Mouse (Mus musculus) adrenal gland, adult 18-20 months (tissue): ENCODE results near the gene Gpr155. TPM values are rescaled to one million over a fixed set of nuclear protein-coding genes. Genes with fewer than 3 reads are reported as not detected.
A peak's percentile ranks its signal among the peaks of the same experiment; 100 is the strongest.

Experiments used
- DNase-seq, 2 experiments: peaks; one replicate each; pipeline ENCODE4 v3.0.0; 2021 to 2022; ENCODE audit warnings: low spot score in 2 of 2
- total RNA-seq, 2 experiments: library from RNA; stranded (reverse); gene quantifications; 1 replicate in 1 of 2; 2 replicates in 1 of 2; pipeline ENCODE4 v1.2.3; 2021

Gene Gpr155
- total RNA-seq, 2 experiments from 2014 or later: 6.2 to 8.4 TPM

GRCm38 (mm10) chr2:73389951-73390350 lies 3.6 kb upstream of the Gpr155 start:
- no peak for DNase-seq

DNA sequence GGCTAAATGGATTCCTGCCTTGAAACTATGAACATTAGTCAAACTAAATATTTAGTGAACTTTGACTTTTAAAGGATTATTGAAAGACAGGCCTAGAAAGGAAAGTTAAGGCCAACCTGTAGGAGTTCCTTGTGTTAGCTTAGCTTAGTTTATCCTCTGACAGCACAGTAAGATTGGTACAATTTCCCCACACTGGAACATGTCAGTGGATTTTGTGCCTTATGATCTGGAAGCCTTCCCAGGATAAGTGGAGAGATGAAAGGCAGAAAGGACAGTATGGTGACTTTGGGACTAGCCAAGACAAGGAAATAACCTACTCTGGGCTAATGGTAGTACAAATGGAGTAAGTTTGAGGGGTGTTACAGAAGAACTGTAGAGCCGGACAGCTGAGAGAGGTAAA lies 1.4 kb upstream of the Gpr155 start:
- DNase-seq: no peak

- peak in 1 of 2 experiments; percentile 6 for DNase-seq
Observed at GRCm38 (mm10) chr2:73385641-73386355, 574 bp downstream of the Gpr155 start.

DNA sequence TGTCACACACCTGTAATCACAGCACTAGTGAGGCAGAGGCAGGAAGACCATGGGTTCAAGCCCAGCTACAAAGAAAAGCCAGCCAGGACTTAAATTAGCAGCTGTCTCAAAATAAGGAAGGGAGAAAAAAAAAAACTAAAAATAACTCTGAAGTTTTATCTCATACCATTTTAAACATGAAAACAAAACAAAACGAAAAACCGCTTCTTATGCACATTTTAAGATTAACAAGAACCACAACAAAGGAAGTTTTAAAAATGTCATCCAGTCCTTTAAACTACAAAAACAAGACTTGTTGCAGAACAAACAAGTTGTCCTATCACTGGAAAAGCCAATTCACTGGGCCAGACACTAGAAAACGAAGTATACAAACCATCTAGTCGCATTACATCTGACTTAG lies 1.2 kb downstream of the Gpr155 start:
- no peak for DNase-seq

- DNase-seq: no peak
Observed at GRCm38 (mm10) chr2:73380298-73380975, 5.9 kb downstream of the Gpr155 start.

GRCm38 (mm10) chr2:73379656-73380055 lies 6.7 kb downstream of the Gpr155 start:
- DNase-seq: no peak

GRCm38 (mm10) chr2:73378326-73378725 lies 8.0 kb downstream of the Gpr155 start:
- DNase-seq: no peak

DNA sequence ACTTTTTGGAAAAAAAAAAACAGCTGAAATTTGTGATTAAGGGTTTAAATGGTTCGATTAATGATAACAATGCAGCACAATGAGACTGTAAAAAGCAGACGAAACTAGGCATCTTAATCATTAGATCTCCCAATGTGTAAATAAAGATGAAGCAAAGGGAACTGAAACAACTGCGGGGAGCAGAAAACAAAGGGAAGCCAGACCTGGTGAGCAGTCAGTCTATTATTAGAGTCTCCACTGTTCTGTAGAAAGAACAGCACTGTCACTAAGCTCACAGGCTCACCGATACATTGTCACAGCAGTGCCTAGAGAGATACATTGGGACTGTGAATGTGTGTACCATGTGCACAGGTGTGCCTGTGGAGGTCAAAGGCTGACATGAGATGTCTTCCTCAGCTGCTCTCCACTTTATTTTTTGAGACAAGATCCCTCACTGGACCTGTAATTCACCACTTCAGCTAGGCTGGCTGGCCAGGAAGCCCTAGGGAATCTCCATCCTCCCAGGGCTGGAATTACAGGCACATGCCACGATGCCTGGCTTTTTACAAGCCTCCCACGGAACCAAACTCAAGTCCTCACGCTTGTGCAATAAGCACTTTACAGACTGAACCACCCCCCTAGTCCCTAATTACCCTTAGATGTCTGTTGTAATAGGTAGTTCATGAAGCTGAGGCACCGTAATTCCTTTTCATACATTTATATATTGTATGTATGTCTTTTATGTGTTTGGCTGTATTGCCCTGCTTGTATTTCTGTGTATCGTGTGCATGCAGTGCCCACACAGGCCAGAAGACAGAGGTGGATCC lies 14.6 kb downstream of the Gpr155 start:
- DNase-seq: no peak

DNA sequence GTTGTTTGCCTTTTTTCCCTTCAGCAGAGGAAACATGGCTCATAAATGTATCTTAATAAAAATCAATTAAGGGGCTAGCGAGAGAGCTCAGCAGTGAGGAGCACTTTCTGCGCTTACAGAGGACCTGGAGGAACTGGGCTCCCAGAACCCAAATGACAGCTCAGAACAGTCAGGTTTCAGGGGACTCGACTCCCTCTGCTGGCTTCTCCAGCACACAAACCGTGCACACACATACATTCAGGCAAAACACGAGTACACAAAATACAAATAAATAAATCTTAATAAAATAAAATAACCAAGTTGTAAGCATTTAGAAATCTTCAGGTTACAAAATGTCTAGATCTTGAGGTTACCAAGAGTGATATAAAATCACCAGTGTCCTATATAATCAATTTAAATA lies 22.9 kb downstream of the Gpr155 start:
- DNase-seq: no peak

GRCm38 (mm10) chr2:73360536-73360935 lies 25.8 kb downstream of the Gpr155 start:
- no peak for DNase-seq

GRCm38 (mm10) chr2:73359941-73360340 lies 26.4 kb downstream of the Gpr155 start:
- no peak for DNase-seq

DNA sequence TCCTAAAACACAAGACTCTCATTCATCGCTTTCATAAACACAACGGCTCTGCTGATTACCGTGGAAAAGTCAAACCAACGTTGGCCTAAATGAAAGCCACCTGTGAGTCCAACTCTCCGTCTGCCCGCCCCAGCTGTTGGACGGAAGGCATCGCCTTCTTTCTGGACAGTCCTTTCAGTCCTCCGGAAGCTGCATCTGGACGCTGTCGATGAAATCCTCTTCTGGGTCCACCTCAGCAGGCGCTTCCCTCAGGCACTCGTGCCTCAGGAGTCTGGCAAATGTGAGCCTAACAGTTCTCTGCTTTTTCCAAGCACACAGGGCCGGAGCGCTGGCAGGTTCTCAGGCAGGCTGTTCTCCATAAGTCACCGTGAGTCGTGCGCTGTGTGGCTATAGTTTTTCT lies 29.4 kb downstream of the Gpr155 start:
- no peak for DNase-seq

GRCm38 (mm10) chr2:73351927-73352374 lies 34.4 kb downstream of the Gpr155 start:
- DNase-seq: no peak

GRCm38 (mm10) chr2:73351496-73351895 lies 34.9 kb downstream of the Gpr155 start:
- no peak for DNase-seq

DNA sequence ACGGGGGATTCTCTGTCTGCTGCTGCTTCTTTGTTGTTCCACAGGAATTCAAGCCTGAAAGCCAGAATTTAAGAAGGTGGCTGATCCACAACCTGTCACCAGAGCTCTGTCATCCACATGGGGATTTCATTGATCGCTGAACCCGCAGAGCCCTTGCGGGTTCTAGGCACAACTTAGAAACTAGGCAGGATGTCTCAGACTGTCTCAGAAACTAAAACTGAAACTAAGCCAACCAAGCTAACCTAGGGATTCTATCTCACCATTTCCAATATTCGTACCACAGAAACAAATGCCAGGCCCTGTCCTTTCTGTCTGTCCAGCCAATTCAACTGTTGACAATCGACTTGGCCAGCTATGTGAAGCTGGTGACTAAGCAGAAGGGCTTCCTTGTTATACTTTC lies 38.2 kb downstream of the Gpr155 start:
- DNase-seq: no peak

DNA sequence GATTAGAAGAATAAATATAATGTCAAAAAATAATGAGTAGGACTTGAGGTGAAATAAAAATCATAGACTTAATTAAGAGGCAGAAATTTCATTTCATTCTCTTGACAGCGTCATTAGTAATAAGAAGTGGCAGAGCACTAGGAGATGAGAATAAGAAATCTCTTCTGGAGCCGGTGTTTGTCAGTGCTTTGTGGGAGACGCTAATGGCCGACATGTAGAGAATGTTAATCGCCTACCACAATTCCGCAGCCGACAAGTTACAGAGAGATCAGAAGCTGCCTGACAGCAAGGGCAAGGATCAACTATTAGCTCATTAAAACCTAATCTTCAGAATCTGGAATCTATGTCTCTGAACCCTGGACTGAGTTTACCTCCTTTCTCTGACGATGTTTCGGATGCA lies 38.6 kb downstream of the Gpr155 start:
- DNase-seq: no peak

DNA sequence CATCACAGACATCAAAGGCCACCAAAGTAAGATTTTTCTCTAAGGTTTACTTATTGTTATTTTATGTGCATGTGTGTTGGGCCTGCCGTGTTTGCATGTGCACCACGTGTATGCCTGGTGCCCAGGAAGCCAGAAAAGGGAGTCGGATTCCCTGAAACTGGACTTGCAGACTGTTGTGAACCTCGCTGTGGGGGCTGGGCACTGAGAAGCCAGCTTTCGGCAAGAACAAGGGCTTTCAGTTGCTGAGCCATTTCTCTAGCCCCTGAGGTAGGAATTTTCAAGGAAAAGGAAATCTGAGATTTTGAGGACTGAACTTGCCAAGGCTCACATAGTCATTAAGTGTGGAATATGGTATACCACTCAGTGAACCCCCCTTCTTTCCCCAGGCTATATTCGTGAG lies 39.2 kb downstream of the Gpr155 start:
- DNase-seq: no peak

- DNase-seq: no peak
Observed at GRCm38 (mm10) chr2:73346345-73347086, 39.9 kb downstream of the Gpr155 start.

GRCm38 (mm10) chr2:73345204-73345603 lies 41.2 kb downstream of the Gpr155 start:
- no peak for DNase-seq

DNA sequence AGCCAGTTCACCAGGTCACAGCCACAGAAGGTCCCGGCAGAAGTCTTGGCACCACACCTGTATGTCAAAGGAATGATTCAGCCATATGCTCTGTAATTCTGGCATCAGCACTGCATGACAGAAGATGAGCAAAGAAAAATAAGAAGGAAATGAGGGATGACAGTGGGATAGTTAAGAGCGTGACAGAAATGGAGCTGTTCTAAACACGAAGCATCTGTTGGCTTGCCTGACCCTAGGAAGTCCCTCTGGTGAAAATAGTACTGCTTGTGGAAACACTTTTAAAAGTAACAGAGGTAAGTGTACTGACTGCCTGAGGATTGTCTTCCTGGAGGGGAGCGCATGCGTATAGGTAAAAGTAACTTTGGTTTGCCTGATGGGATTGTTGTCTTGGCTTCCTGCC lies 42.7 kb downstream of the Gpr155 start:
- DNase-seq: no peak

DNA sequence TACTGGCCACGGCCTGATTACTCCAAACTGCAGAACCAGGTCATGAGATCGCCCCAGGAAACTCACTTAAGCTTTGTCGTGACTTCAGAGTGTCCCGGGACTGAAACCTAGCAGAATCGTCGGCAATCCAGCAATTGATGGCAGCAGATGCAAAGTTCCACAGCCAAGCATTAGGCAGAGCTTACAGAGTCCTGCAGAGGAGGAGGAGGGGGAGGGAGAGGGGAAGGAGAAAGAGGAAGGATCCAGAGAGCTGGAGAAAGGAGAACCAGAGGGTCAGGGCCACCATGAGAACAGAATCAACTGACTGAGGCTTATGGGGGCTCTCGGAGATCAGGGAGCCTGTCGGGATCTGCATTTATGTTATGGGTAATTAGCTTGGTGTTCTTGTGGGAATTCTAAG lies 48.0 kb downstream of the Gpr155 start:
- no peak for DNase-seq
